Mouse (Mus musculus) forebrain, embryonic 11.5 days (tissue): Measurements from ENCODE around the gene Cacnb1. TPM values are rescaled to one million over a fixed set of nuclear protein-coding genes. Genes with fewer than 3 reads are reported as not detected.

Source experiments
- ATAC-seq: fragments of 200-750 bp; cut with Nextera tagmentation; replicated peaks from 2 replicates; pipeline ENCODE4 v1.8.0; 2017; ENCODE audit warnings: moderate TSS enrichment; ENCODE audit not compliant: low FRiP score
- DNase-seq: peaks from one replicate; pipeline ENCODE4 v3.0.0-alpha.2; 2017; ENCODE audit warnings: low spot score
- H3K27ac ChIP-seq: fragments of 300-500 bp; sonication (generic); 2 replicates; pipeline ENCODE4 v1.5.1; 2014; ENCODE audit warnings: low read depth, low read length
- H3K27me3 ChIP-seq: fragments of 300-500 bp; sonication (generic); 2 replicates; pipeline ENCODE4 v1.6.1; 2014; ENCODE audit warnings: mild to moderate bottlenecking, low read length, mixed read lengths; ENCODE audit not compliant: control insufficient read depth, insufficient read depth
- H3K36me3 ChIP-seq: fragments of 300-500 bp; sonication (generic); 2 replicates; pipeline ENCODE4 v1.6.1; 2014; ENCODE audit warnings: mild to moderate bottlenecking, low read length, moderate library complexity, mixed read lengths; ENCODE audit not compliant: control insufficient read depth, insufficient read depth
- H3K4me1 ChIP-seq: fragments of 300-500 bp; sonication (generic); replicated peaks from 2 replicates; pipeline ENCODE4 v1.6.1; 2014; ENCODE audit warnings: low read length, mixed read lengths; ENCODE audit not compliant: control insufficient read depth, insufficient read depth
- H3K4me2 ChIP-seq: fragments of 300-500 bp; sonication (generic); 2 replicates; pipeline ENCODE4 v1.6.1; 2014; ENCODE audit warnings: low read depth, mild to moderate bottlenecking, low read length, moderate library complexity, mixed read lengths; ENCODE audit not compliant: severe bottlenecking
- H3K4me3 ChIP-seq: fragments of 300-500 bp; sonication (generic); 2 replicates; pipeline ENCODE4 v1.5.1; 2014; ENCODE audit warnings: low read depth, low read length
- H3K9ac ChIP-seq: fragments of 300-500 bp; sonication (generic); 2 replicates; pipeline ENCODE4 v1.6.1; 2014; ENCODE audit warnings: low read length
- H3K9me3 ChIP-seq: fragments of 300-500 bp; sonication (generic); 2 replicates; pipeline ENCODE4 v1.6.1; 2016; ENCODE audit warnings: low read length, mixed read lengths; ENCODE audit not compliant: control insufficient read depth
- WGBS: fragments of 180-500 bp; shearing (Covaris S2); extraction: QIAGEN DNeasy Blood & Tissue Kit; methylation state at CpG from one replicate; pipeline ENCODE4 v1.1.7; 2014; 5-methylcytosine and 5-hydroxymethylcytosine counted together
- polyA plus RNA-seq: library from polyadenylated mRNA; unstranded; fragments of >200 nt; fragmentation: Nextera tagmentation; extraction: Ambion mirVana; gene quantifications from 2 replicates; pipeline ENCODE4 v1.2.1, GENCODE M21; 2014

Cacnb1 gene
- polyA plus RNA-seq, 1 experiment from 2014 or later = 9.6 TPM

- no peaks in the 10 kb centered on the region for H3K9me3 ChIP-seq
- H3K36me3 ChIP-seq = no peaks in the 10 kb centered on the region
- no peak for DNase-seq
- no peak overlapping the region for H3K27ac ChIP-seq
- ATAC-seq = no peak
- H3K4me3 ChIP-seq = no peak overlapping the region
- WGBS = 85% methylated on average over 3 of the region's 3 CpGs
- H3K9ac ChIP-seq = no peak overlapping the region
- H3K4me1 ChIP-seq = 0 out of 2 replicates have a peak, but pooled peaks cover 4% of the 10 kb centered on the region
- no peak overlapping the region for H3K4me2 ChIP-seq
- peaks cover 27% of the 10 kb centered on the region for H3K27me3 ChIP-seq
These were observed 39.3 kb downstream of the Cacnb1 start for GRCm38 (mm10) chr11:97983506-97983905.

- Histone ChIP-seq H3K9ac (no peak overlapping the region), H3K4me1 (0 out of 2 replicates have a peak, but pooled peaks cover 2% of the 10 kb centered on the region), H3K36me3 (no peaks in the 10 kb centered on the region), H3K4me3 (no peak overlapping the region), H3K4me2 (no peak overlapping the region), H3K27ac (no peak overlapping the region), H3K27me3 (peaks cover 27% of the 10 kb centered on the region), H3K9me3 (no peaks in the 10 kb centered on the region)
- ATAC-seq (no peak), DNase-seq (no peak)
- WGBS = 90% methylated on average over 9 of the region's 9 CpGs
These were observed 40.1 kb downstream of the Cacnb1 start for GRCm38 (mm10) chr11:97982721-97983120.

DNA sequence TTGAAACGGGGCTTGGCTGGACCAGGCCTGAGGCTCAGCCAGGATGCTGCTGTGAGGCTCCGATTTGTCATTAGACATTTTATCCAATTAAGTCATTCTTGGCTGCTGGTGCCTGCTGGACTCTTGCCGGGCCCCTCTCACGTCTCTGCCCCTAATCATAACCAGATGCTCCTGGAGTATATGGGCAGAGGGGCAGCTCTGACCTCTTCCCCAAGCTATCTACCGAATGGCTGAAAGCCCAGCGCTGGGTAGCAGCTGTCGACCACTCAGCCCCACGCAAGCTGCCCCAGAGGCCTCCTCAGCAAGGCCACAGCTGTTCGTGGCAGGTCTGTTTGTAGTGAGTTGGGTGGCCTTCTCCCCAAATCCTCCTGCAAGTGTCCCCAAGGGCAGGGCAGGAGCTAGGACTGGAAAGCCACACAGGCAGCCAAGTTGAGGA, 42.3 kb downstream of the Cacnb1 start:
- Histone ChIP-seq H3K4me3 (no peak overlapping the region), H3K36me3 (no peaks in the 10 kb centered on the region), H3K9ac (no peak overlapping the region), H3K27ac (no peak overlapping the region), H3K9me3 (no peaks in the 10 kb centered on the region), H3K27me3 (peaks cover 14% of the 10 kb centered on the region), H3K4me2 (no peak overlapping the region), H3K4me1 (no peaks in the 10 kb centered on the region)
- DNase-seq (no peak), ATAC-seq (no peak)
- WGBS = 66% methylated on average over 9 of the region's 9 CpGs

DNA sequence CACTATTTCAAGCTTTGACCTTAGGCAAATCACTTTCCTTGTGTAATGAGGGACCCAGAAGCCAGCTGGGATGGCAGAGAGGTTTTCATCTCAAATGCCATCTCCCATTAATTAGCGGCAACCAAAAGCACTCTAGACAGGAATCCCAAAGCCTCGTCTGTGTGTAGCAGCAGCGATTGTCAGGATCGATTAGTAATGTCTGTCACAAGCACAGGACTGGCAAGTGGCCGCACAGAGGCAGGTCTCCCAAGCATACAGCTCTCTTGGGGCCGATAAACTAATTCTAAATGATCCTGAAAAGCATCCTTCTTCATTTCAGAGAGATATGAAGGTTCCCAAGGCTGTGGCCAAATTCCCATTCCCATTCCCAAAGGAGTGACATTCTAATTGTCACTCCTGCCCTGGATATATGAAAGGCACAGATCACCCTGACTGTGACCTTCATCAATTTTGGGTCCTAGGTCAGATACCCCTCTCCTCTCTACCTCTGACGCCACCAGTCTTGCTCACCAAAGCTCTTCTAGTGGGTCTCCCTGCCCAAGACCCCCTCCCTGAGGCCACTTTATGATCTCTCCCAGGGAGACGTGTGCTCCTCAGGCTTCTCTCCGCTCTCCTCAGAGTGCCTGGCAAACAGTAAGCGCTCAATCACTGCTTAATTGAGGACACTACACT, 42.9 kb downstream of the Cacnb1 start:
- ATAC-seq (no peak), DNase-seq (no peak)
- no peak overlapping the region for H3K27ac ChIP-seq
- WGBS = 75% methylated on average over 10 of the region's 10 CpGs
- H3K9ac ChIP-seq = no peak overlapping the region
- no peaks in the 10 kb centered on the region for H3K9me3 ChIP-seq
- no peaks in the 10 kb centered on the region for H3K4me1 ChIP-seq
- no peak overlapping the region for H3K4me2 ChIP-seq
- H3K4me3 ChIP-seq = no peak overlapping the region
- H3K27me3 ChIP-seq = peaks cover 8% of the 10 kb centered on the region
- H3K36me3 ChIP-seq = no peaks in the 10 kb centered on the region

- no peak overlapping the region for H3K4me3 ChIP-seq
- H3K4me1 ChIP-seq = no peaks in the 10 kb centered on the region
- DNase-seq (no peak), ATAC-seq (no peak)
- H3K27me3 ChIP-seq = no peaks in the 10 kb centered on the region
- no peak overlapping the region for H3K4me2 ChIP-seq
- no peak overlapping the region for H3K9ac ChIP-seq
- H3K9me3 ChIP-seq = no peaks in the 10 kb centered on the region
- H3K27ac ChIP-seq = no peak overlapping the region
- no peaks in the 10 kb centered on the region for H3K36me3 ChIP-seq
- WGBS = 88% methylated on average over 13 of the region's 13 CpGs
These were observed 44.4 kb downstream of the Cacnb1 start for GRCm38 (mm10) chr11:97978392-97978791.

- Histone ChIP-seq H3K27ac (no peak overlapping the region), H3K4me3 (no peak overlapping the region), H3K9me3 (no peaks in the 10 kb centered on the region), H3K36me3 (no peaks in the 10 kb centered on the region), H3K4me1 (no peaks in the 10 kb centered on the region), H3K27me3 (no peaks in the 10 kb centered on the region), H3K9ac (no peak overlapping the region), H3K4me2 (no peak overlapping the region)
- WGBS = 80% methylated on average over 5 of the region's 5 CpGs
- no peak for DNase-seq
- no peak for ATAC-seq
These were observed 45.0 kb downstream of the Cacnb1 start for GRCm38 (mm10) chr11:97977797-97978196.

DNA sequence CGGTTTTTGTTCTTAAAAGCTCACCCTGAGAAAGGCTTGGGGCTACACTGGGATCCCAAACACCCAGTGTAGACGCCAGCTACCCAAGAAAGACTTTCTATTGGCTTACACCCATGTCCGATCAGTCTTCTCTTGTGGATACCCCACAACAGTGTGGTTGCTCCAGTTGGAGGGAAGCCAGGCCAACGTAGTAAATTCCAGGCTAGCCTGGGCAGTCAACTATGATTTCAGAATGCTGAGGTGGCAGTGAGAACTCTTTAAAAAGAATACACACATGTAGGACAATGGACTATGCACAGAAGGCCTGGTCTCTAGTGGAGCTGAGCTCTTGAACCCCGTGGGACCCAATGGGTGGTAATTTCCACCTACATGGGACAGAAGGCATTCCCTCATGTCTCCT, 48.1 kb downstream of the Cacnb1 start:
- no peak overlapping the region for H3K4me2 ChIP-seq
- 88% methylated on average over 5 of the region's 5 CpGs for WGBS
- H3K27ac ChIP-seq = no peak overlapping the region
- no peaks in the 10 kb centered on the region for H3K27me3 ChIP-seq
- H3K4me1 ChIP-seq = no peaks in the 10 kb centered on the region
- no peak overlapping the region for H3K4me3 ChIP-seq
- H3K36me3 ChIP-seq = no peaks in the 10 kb centered on the region
- ATAC-seq (no peak), DNase-seq (no peak)
- H3K9me3 ChIP-seq = no peaks in the 10 kb centered on the region
- no peak overlapping the region for H3K9ac ChIP-seq

DNA sequence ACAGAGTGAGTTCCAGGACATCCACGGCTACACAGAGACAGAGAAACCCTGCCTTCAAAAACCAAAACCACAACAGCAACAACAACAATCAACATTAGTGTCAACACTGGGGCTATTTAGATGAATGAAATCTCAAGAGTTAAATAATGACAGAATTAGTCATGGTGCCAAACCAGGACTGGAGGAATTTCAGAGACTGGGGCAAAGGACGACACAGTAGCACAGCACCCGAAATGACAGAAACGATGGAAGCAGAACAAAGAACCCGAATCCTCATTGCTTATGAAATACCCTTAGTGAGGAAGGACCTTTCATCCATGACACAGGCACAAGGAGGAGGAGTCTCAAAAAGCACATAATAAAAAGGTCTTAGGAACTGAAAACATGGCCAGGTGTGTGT, 48.7 kb downstream of the Cacnb1 start:
- Histone ChIP-seq H3K4me3 (no peak overlapping the region), H3K9me3 (no peaks in the 10 kb centered on the region), H3K27ac (no peak overlapping the region), H3K4me1 (no peaks in the 10 kb centered on the region), H3K4me2 (no peak overlapping the region), H3K36me3 (no peaks in the 10 kb centered on the region), H3K9ac (no peak overlapping the region), H3K27me3 (no peaks in the 10 kb centered on the region)
- WGBS = 96% methylated on average over 5 of the region's 5 CpGs
- DNase-seq (no peak), ATAC-seq (no peak)

DNA sequence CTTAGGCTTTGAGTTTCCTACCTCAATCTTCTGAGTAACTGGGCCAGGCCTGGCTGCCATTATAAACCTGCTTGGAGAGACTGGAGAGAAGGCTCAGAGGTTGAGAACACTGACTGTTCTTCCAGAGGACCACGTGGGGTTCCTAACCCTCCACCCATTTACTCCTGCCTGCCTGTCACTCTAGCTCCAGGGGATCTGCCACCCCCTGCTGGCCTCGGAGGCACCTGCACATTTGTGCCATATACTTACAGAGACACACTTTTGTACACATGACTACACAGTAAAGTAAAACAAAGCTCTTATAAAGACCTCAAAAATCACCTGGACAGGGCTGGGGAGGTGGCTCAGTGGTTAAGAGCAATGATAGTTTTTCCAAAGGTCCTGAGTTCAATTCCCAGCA, 50.4 kb downstream of the Cacnb1 start:
- Histone ChIP-seq H3K4me3 (no peak overlapping the region), H3K27ac (no peak overlapping the region), H3K9ac (no peak overlapping the region), H3K4me1 (no peaks in the 10 kb centered on the region), H3K9me3 (no peaks in the 10 kb centered on the region), H3K27me3 (no peaks in the 10 kb centered on the region), H3K36me3 (no peaks in the 10 kb centered on the region), H3K4me2 (no peak overlapping the region)
- WGBS = 71% methylated on average over 2 of the region's 2 CpGs
- ATAC-seq (no peak), DNase-seq (no peak)
